Mouse (Mus musculus) cerebellum, adult 2 months (tissue): ENCODE results near the gene Tdrd9. TPM values are rescaled to one million over a fixed set of nuclear protein-coding genes. Genes with fewer than 3 reads are reported as not detected.

ENCODE experiments used
- DNase-seq, 2 experiments: peaks; one replicate each; pipeline ENCODE4 v3.0.0; 2021
- H3K27ac ChIP-seq: fragments of 200-500 bp; 2 replicates; pipeline ENCODE4 v1.5.1; 2012; ENCODE audit warnings: low read length, control low read depth, inconsistent platforms; ENCODE audit not compliant: insufficient read depth
- H3K27me3 ChIP-seq: fragments of 200-500 bp; 2 replicates; pipeline ENCODE4 v1.6.1; 2012; ENCODE audit warnings: inconsistent platforms, mild to moderate bottlenecking, low read length, moderate library complexity; ENCODE audit not compliant: control insufficient read depth, insufficient read depth
- H3K4me1 ChIP-seq: fragments of 200-500 bp; 2 replicates; pipeline ENCODE4 v1.6.1; 2011; ENCODE audit warnings: low read length; ENCODE audit not compliant: control insufficient read depth, insufficient read depth
- H3K4me3 ChIP-seq: fragments of 200-500 bp; replicated peaks from 2 replicates; pipeline ENCODE3; 2011; ENCODE audit warnings: mild to moderate bottlenecking, low read depth, low read length, control low read depth; ENCODE audit not compliant: insufficient read depth
- CTCF ChIP-seq: fragments of 200-500 bp; IDR thresholded peaks from 2 replicates; pipeline ENCODE4 v1.5.1; 2011; ENCODE audit warnings: low read depth, mild to moderate bottlenecking, control low read depth, low read length, moderate library complexity, borderline replicate concordance; ENCODE audit not compliant: insufficient read depth
- POLR2A ChIP-seq: fragments of 200-500 bp; IDR thresholded peaks from 2 replicates; pipeline ENCODE4 v1.6.1; 2011; ENCODE audit warnings: low read length, control low read depth, borderline replicate concordance; ENCODE audit not compliant: insufficient read depth
- WGBS: fragments of 180-500 bp; shearing (Covaris S2); methylation state at CpG from one replicate; pipeline ENCODE4 v1.1.7; 2018; 5-methylcytosine and 5-hydroxymethylcytosine counted together
- polyA plus RNA-seq: library from polyadenylated mRNA; depleted of rRNA; stranded (reverse); fragments of >200 nt; gene quantifications from 2 replicates; pipeline ENCODE4 v1.2.3, GENCODE M21; 2012; rRNA removed

Gene Tdrd9
- 0.17 and 0.21 TPM in 2 replicates for polyA plus RNA-seq

- H3K27me3 ChIP-seq, result no peaks in the 10 kb centered on the region
- H3K27ac ChIP-seq, result no peak within 1 kb of the TSS
- WGBS, result 83% methylated on average over 18 of the region's 18 CpGs
- TF ChIP-seq CTCF (no peak), POLR2A (no peak)
- no peaks in the 10 kb centered on the region for H3K4me1 ChIP-seq
- no peak for DNase-seq
- no peak within 1 kb of the TSS for H3K4me3 ChIP-seq
Observed at GRCm38 (mm10) chr12:111971231-111971686, at the start of gene Tdrd9. TSS of gene Tdrd9 (plus strand) at chr12:111971559.

- H3K4me1 ChIP-seq, result peaks cover 24% of the 10 kb centered on the region
- 84% methylated on average over 6 of the region's 6 CpGs for WGBS
- H3K27me3 ChIP-seq, result no peaks in the 10 kb centered on the region
- no peak overlapping the region for H3K4me3 ChIP-seq
- TF ChIP-seq POLR2A (no peak), CTCF (no peak)
- no peak for DNase-seq
- no peak overlapping the region for H3K27ac ChIP-seq
Observed at GRCm38 (mm10) chr12:111923117-111923516, 48.2 kb upstream of the Tdrd9 start.

GRCm38 (mm10) chr12:111927338-111927737 is 44.0 kb upstream of the Tdrd9 start:
- no peak for TF ChIP-seq CTCF
- TF ChIP-seq POLR2A, result no peak
- whole genome bisulfite sequencing, result 25% methylated on average over 1 of the region's 1 CpGs
- peak in 1 of 2 experiments; percentile 39 for DNase-seq

GRCm38 (mm10) chr12:111928411-111928966 is 42.9 kb upstream of the Tdrd9 start:
- H3K4me3 ChIP-seq, result no peak overlapping the region
- no peak overlapping the region for H3K27ac ChIP-seq
- peaks cover 27% of the 10 kb centered on the region for H3K4me1 ChIP-seq
- H3K27me3 ChIP-seq, result no peaks in the 10 kb centered on the region
- no peak for TF ChIP-seq CTCF
- TF ChIP-seq POLR2A, result no peak
- 84% methylated on average over 18 of the region's 18 CpGs for WGBS
- DNase-seq, result no peak

More at GRCm38 (mm10) chr12:111927338-111927737, 44.0 kb upstream of the Tdrd9 start:
- peaks cover 20% of the 10 kb centered on the region for H3K4me1 ChIP-seq
- H3K4me3 ChIP-seq, result no peak overlapping the region
- no peak overlapping the region for H3K27ac ChIP-seq
- H3K27me3 ChIP-seq, result no peaks in the 10 kb centered on the region

- no peak overlapping the region for H3K27ac ChIP-seq
- H3K27me3 ChIP-seq, result no peaks in the 10 kb centered on the region
- no peak for DNase-seq
- TF ChIP-seq POLR2A (no peak), CTCF (no peak)
- no peak overlapping the region for H3K4me3 ChIP-seq
- peaks cover 39% of the 10 kb centered on the region for H3K4me1 ChIP-seq
- WGBS, result 65% methylated on average over 9 of the region's 9 CpGs
Observed at GRCm38 (mm10) chr12:111931411-111932025, 39.8 kb upstream of the Tdrd9 start.

- H3K4me3 ChIP-seq, result no peak overlapping the region
- no peaks in the 10 kb centered on the region for H3K27me3 ChIP-seq
- WGBS, result 61% methylated on average over 3 of the region's 3 CpGs
- peaks cover 34% of the 10 kb centered on the region for H3K4me1 ChIP-seq
- TF ChIP-seq CTCF (no peak), POLR2A (no peak)
- no peak for DNase-seq
- no peak overlapping the region for H3K27ac ChIP-seq
Observed at GRCm38 (mm10) chr12:111932513-111932912, 38.8 kb upstream of the Tdrd9 start.

- H3K27ac ChIP-seq, result no peak overlapping the region
- DNase-seq, result no peak
- TF ChIP-seq POLR2A, result no peak
- no peak for TF ChIP-seq CTCF
- 63% methylated on average over 11 of the region's 11 CpGs for WGBS
- H3K4me3 ChIP-seq, result no peak overlapping the region
- H3K27me3 ChIP-seq, result no peaks in the 10 kb centered on the region
- H3K4me1 ChIP-seq, result peaks cover 32% of the 10 kb centered on the region
Observed at GRCm38 (mm10) chr12:111933032-111933704, 38.2 kb upstream of the Tdrd9 start.
